Mouse (Mus musculus) kidney, postnatal 36 days (tissue): ENCODE measurements around the gene Parp8.

ENCODE experiments used
- DNase-seq, 2 experiments: peaks; one replicate each; pipeline ENCODE4 v3.0.0; 2021 to 2022; ENCODE audit warnings: mixed read lengths in 2 of 2

Parp8 gene

DNA sequence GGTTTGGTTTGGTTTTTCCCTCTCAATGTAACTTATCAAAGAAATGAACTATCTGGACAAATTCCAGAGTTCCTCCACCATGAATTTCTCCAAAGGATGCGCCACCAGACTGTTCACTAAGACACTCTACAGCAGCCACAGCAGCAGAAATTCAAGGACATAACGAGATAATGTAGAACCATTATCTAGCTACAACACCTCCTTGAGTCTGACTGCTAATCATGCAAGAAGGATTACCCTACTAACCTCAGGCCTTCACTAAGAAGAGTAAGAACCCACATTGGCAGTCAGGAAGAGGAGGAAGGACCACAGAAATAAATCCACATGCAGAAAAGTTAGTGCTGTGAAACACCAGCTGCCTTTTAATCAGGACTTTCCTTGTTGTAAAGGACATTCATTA lies 11.8 kb downstream of the Parp8 start:
- DNase-seq, result no peak

GRCm38 (mm10) chr13:117012031-117012430 lies 13.3 kb downstream of the Parp8 start:
- no peak for DNase-seq

DNA sequence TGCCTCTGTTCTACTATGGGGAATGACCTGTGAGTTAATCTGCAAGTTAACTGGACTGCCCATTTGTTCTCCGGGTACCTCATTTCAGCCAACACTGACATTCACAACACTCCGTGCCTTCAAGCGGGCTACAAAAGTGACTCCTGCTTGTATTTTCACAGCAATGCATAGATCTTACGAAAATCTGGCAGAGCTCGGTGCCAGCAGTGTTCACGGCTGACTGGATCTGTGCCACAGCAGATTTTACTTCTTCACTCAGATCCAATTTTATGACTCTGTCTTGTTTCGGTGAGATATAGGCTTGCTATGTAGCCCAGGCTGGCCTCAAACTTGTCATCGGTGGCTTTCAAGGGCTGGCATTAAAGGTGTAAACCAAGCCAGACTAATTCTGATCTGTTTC lies 15.2 kb downstream of the Parp8 start:
- DNase-seq, result peak; percentile 23 to 38

DNA sequence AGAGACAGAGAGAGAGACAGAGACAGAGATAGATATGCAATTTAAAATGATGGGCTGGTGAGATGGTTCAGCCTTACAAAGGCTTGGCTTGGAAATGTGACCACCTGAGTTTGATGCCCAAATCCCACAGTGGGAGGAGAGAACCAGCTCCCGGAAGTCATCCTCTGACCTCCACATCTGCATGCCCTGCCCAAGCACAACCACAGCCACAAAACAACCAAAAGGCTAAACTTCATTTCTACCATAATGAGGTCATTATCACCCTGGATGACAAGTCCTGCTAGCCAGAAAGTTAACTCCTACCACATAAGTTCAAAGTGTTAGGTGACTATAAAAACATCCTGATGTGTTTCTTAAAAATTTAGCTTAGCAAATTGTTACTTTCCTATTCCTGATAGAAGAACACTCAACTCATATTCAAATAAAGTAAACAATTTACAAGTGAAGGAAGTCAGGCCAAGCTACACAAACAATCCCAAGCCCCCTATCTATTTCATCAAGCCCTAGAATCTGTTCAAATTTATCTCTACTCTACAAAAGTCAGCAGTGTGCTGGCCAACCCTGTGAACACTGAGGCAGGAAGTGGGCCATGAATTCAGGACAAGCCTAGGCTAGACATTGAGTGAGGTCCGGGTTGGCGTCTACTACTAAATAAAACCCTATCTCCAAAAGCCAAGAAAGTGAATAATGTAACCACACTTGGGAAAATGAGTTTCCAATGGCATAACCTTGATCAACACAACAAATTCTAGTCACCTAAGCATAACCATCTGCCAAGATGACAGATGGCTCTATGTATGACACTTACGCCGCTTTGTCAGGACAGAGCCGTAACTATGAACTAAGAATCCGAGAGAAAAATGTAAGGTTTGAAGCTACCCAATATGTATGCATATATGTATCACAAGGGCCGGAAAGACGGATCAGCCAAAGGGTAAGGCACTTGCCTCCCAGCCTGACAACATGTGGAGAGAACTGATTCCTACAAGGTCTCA lies 17.0 kb downstream of the Parp8 start:
- DNase-seq, result no peak

GRCm38 (mm10) chr13:117007566-117007965 lies 17.8 kb downstream of the Parp8 start:
- DNase-seq, result no peak

GRCm38 (mm10) chr13:117006638-117007037 lies 18.7 kb downstream of the Parp8 start:
- no peak for DNase-seq

DNA sequence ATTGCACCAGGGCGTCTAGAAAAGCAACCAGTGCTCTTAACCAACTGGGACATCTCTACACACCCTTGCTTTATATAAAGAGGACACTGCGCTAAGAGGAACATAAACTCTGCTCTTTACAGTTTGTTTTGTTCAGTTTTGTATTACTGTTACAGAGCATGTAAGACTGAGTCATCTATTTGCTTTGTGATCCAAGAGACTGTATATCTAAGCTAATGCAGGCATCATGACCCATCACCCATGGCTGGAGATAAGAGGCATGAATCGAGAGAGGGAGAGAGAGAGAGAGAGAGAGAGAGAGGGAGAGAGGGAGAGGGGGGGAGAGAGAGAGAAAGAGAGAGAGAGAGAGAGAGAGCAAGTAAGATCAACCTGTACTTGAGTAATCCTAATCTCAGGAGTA lies 24.8 kb downstream of the Parp8 start:
- no peak for DNase-seq

GRCm38 (mm10) chr13:116991560-116991959 lies 33.8 kb downstream of the Parp8 start:
- DNase-seq, result no peak

GRCm38 (mm10) chr13:116990327-116990726 lies 35.0 kb downstream of the Parp8 start:
- no peak for DNase-seq

DNA sequence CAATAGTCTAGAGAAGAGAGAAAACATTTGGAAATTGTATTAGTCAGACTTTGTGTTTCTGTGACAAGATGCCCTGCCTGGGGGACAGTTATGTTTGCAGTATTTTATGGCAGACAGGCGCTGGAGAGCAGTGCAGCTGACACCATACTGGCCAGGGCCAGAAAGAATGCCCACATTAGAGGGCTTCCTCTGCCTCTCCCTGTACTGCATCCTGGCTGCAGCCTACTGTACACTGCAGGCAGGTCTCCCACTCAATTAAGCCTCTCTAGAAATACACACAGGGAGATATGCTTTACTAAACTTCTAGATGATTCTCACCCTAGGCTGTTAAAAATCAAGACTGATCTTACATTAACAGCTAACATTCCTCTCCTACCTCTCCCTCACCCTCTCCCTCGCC lies 36.6 kb downstream of the Parp8 start:
- no peak for DNase-seq

DNA sequence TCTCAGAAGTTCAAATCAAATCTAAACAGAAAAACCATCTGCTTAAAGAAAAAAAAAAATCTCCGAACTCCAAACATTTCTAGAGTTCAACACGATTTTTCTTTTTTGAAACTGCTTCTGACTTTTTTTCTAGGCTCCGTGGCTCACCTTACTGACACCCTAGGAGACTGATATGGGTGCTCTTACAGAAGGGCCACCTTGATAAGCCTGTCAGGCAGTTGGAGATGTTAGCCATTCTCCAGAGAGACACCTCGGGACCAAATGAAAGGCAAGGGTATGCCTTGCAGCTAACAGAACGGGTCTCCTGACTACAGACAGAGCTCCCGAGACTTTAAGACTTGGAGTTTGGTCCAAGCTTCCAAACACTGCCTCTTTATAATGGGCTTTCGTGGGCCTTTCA lies 37.1 kb downstream of the Parp8 start:
- no peak for DNase-seq

DNA sequence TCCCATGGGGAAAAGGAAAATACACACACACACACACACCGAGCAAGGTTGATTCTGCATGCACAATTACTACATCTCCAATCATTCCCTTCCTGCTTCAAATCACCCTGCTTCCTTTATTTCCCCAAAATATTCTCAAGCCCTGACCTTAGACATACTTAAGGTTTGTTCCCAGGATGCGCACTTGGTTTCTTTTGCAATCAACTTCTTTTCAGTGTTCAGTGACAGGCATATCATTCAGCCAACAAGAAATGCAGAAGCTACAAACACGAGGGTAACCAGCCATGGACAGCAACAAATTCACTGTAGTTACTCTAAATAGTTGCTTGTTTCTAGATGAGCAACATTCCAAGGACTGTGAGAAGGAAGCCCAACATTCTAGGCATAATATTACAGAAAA lies 38.1 kb downstream of the Parp8 start:
- no peak for DNase-seq

DNA sequence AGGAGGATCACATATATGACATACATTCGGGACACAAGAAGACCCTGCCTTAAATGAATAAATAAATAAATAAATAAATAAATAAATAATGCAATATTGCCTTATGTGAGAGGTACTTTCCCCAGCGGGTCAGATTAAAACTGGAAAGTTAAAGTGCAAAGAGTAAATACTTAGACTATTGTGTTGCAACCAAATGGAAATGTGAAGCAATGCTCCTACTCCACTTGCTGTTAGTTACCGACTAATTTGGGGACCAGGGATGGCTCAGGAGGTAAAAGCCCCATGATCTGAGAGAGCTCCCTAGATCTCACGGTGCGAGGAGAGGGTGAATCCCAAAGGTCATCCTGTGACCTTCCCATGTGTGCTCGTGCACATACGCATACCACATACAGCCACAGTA lies 38.7 kb downstream of the Parp8 start:
- DNase-seq, result no peak

DNA sequence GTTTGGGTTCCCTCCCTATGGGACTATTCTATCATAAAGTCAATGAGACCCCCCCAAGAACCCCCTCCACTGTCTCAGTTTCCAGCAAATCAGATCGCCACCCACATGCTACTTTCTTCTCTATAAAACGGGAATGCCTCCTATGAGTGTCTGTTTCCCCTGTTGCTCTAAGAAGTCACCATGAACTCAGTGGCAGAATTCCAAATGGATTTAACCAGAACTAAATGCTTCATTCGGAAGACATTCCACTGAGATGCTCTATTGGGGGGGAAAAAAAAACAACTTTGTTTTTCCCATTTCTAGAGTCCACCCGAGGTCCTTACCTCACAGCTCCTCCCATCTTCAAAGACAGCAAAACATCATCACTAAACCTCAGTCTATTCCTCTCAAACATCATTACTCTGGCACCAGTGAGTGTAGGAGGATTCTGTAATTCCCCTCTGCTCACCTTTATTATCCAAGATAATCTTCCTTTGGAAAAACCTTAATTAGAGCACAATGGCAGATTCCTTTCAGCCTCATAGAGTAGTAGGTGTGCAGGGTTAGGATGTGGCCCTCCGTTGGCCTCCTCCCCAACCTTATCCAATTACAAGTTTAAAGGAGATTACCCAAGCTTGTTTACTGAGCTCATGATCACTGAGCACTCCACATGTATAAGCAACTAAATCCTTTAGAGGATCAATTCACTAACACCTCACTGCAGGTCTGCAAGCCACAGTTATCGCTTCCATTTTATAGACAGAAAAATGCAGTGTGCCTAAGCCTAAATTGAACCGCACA lies 51.1 kb downstream of the Parp8 start:
- no peak for DNase-seq

DNA sequence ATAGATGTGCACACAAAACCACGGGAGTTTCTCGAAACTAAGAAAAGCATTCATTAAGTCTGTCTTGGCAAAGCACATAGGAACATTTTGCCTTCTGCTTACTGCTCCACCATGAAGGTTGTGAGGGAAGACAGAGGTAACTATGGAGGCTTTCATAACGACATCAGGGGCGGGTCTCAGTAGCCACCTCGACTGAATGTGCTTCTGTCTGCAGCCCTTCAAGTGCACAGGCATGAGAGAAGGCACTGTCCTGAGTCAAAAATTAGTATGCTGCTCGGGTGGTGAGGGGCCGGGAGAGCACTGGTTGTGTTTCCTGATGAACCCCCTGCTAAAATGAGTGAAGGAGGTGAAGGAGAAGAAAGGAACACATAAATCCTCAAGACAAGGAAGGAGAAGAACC lies 51.8 kb downstream of the Parp8 start:
- no peak for DNase-seq

DNA sequence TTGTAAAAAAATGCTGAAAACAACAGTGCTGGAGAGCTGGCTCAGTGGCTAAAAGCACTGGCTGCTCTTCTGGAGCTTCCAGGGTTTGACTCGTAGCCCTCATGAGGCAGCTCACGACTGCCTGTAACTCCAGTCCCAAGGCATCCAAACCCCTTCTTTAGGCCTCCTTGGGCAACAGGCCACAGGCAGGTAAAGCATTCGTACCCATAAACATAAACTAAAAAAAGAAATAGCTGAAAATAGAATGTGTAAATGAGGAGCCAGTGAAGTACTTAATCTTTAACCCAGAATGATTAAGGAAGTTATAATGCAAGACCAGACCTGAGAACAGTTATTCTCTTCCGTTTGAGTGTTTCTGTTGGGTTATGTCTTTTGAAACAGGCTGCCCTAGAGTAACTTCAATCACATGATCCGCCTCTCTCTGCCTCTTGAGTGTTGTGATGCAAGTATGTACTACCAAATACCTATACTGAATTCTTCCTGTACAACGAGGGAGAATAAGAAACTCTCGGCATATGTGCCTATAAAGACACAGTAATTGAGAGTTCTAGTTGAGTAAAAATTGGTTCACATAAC lies 53.2 kb downstream of the Parp8 start:
- DNase-seq, result peak; percentile 42 to 58

DNA sequence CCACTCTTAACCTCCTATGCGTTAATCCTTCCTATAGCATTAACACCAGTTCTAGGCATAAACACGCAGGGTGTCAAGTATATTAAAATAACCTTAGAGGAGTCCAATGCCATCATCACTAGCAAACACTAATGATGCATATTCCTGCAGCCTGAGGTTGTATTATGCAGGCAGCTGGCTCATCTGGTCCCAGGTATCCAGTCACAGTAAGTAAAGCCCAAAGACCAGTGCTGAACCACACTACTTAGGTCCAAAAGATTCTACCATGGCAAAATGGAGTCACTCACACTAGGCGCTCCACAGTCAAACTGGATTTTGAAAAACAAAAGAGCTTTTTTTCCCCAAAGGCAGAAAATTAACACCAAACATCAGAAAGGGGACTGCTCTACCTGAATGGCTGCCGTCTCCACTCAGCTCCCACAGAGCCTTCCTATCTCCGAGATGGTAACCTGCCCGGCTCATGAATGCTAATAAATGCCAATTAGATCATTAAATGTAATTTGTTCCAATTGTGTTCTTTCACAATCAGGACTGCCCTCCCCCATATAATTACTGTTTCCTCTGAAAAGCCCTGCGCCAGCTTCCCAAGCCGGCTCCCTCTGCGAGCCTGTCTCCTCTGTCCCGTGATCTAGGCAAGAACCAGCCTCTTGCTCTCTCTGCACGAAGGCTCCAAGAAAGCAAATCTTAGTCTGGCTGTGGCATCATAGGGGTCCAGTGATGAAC lies 54.5 kb downstream of the Parp8 start:
- DNase-seq, result no peak

DNA sequence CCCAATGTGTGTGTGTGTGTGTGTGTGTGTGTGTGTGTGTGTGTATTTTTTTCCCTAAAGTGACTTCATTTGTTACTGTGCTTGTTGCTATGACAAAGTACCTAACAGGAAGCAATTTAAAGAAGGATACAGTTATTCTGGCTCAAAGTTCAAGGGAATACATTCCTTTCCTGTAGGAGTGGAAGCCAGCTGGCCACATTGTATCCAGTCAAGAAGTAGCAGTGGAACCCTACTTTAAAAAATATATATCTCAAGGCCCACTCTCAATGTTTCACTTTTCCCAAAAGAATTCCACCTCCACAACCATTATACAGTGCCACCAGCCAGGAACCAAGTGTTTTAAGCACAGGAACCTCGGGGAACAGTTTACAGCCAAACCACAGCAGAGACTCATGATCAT lies 55.7 kb downstream of the Parp8 start:
- DNase-seq, result no peak

- peak; percentile 43 to 48 for DNase-seq
Measured at GRCm38 (mm10) chr13:116968906-116969305, 56.4 kb downstream of the Parp8 start.

GRCm38 (mm10) chr13:116967459-116967858 lies 57.9 kb downstream of the Parp8 start:
- DNase-seq, result no peak

DNA sequence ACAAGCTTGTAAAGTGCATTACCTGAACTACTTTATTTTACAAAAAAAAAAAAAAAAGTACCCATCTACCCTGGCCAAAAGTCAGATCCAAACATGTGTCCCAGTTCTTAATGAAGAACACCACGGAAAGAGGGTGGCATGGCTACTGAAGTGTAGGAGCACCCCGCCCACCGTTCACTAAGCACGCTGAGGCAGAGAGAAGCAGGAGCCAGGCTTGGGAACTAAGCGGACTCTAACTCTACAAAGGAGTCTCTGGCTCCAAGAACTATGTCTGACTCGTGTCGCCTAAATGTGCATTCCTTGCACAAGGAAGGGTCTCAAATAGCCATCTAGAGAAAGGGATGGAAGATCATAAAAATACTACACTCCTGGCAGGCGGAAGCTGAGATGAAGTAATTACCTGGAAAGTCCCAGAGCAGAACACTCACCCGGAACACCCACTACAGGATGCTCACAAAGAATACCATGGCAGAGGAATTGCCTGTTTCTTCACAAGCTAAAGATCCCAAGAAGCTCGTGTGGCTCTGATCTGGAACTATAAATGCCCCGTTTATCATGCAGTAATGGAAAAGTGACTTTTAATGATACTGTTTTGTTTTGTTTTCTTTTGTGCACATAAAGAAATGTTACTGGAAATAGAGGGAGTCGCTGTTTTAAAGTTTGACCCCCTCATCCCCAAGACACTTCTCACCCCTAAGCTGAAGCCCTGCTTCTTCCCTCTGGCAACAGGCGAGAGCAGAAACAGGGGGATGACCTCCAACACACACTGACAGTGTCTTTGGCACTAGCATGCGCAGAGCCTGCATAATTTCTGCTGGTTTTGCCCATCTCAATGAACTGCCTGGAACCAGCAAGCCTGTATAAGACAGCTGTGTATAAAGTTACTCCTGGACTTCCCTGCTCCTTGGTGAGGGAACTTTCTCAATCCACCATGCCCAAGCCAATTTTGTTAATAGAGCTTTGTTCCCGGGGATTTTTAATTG lies 62.6 kb downstream of the Parp8 start:
- DNase-seq, result peak in 1 of 2 experiments; percentile 46
